Mouse (Mus musculus) layer of hippocampus, postnatal 36 days (tissue): ENCODE measurements around the gene Dvl2. TPM values are rescaled to one million over a fixed set of nuclear protein-coding genes. Genes with fewer than 3 reads are reported as not detected.
"Not testable (repeated sequence)": the region's sequence is repeated elsewhere in the genome, so short reads cannot be mapped to it uniquely, and the experiment has no call there.

Experiments used
- DNase-seq, 2 experiments: peaks; one replicate each; pipeline ENCODE4 v3.0.0; 2022
- total RNA-seq, 2 experiments: library from RNA; stranded (reverse); gene quantifications; 2 replicates each; pipeline ENCODE4 v1.2.3; 2021

The Dvl2 gene
- 10 to 100 TPM; 36.8 to 41.7 TPM for total RNA-seq

DNA sequence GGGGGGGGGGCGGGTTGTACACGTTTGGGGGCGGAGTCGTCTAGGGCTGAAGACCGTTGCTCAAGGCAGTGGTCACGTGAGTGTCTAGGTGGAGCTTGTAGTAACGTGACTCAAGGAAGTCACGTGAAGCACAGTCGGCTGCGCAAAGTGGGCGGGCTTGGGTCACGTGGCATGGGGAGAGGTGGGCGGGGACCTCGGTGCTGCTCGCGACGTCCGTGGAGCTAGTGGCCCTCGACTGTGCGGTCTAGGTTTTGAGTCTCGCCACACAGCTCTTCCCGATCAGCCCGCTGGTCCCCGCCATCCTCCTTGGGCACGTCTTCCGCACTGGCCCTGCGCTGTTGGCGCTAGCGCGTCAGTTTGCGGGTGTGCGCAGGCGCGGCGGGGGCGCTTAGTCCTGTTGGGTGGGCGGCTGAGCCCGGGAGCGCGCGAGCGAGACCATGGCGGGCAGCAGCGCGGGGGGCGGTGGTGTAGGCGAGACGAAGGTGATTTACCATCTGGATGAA lies at the start of gene Dvl2:
Gene Dvl2 (plus strand): TSS at position 200 of the 503 bp plus-strand sequence.
- peak; percentile 85 to 86 for DNase-seq

DNA sequence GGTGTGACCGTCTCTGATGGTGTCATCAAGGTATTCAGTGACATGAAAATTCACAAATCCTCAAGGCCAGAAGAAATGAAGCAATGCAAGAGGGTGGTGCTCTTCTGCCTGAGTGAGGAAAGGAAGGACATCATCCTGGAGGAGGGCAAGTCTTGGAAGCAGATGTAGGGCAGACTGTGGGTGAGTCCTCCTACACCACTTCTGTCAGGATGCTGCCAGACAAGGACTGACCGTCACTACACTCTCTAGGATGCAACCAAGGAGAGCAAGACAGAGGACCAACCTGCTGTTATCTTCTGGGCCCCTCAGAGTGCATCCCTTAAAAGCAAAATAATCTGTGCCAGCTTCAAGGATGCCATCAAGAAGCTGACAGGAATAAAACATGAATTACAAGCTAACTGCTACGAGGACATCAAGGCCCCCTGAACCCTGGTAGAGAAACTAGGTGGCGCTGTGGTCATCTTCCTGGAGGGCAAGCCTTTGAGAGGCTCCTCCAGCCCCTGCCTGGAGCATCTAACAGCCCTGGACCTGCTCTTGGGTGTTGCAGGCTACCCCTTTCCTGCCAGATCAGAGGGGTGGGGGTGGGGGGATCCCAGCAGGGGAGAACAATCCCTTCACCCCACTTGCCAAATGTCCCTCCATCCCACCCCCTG lies 49.5 kb upstream of the Dvl2 start:
- no peak for DNase-seq

- DNase-seq: no peak
Observed at GRCm38 (mm10) chr11:69952274-69952673, 48.1 kb upstream of the Dvl2 start.

- DNase-seq: no peak
Observed at GRCm38 (mm10) chr11:69953267-69953915, 47.0 kb upstream of the Dvl2 start.

DNA sequence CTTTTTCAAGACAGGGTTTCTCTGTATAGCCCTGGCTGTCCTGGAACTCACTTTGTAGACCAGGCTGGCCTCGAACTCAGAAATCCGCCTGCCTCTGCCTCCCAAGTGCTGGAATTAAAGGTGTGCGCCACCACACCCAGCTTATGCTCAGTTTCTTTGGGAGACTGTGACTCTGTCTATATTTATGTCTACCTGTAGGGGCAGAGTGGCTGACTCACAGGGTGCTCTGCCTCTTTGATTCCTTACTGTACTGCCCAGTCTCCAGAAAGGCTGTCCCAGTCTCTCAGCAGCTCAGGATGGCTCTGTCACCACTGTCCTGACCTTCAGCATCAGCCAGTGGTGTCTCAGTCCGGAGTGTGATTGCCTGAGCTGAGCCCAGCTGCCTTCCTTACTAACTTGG lies 44.8 kb upstream of the Dvl2 start:
- not testable (repeated sequence) for DNase-seq

DNA sequence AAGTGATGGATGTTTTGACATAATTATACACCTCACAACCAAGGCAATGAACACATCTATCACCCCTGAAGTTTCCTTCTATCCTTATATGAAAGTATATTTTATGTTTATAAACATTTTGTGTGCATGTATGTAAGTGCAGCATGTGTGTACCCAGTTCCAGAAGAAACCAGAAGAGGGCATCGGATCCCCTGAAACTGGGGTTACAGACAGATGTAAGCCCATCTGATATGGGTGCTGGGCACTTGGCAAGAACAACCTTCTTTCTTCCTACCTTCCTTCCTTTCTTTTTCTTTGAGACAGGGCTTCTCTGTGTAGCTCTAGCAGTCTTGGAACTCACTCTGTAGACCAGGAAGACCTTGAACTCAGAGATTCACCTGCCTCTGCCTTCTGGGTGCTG lies 44.2 kb upstream of the Dvl2 start:
- no peak for DNase-seq

DNA sequence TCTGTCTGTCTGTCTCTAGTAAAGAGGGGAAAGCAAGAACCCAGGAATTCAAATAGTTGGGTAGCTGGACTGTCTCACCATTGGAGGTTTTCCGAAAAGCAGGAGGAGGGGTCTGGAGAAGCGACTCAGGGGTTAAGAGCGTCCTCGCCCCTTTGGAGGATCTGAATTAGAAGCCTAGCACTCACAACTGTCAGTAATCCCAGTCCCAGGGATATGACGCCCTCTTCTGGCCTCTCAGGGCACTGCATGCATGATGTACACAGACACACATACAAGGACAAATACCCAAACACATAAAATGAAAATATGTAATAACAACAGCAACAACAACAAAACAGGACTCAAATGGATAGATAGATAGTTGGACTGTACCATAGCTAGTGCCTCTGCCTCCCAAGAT lies 39.8 kb upstream of the Dvl2 start:
- no peak for DNase-seq

DNA sequence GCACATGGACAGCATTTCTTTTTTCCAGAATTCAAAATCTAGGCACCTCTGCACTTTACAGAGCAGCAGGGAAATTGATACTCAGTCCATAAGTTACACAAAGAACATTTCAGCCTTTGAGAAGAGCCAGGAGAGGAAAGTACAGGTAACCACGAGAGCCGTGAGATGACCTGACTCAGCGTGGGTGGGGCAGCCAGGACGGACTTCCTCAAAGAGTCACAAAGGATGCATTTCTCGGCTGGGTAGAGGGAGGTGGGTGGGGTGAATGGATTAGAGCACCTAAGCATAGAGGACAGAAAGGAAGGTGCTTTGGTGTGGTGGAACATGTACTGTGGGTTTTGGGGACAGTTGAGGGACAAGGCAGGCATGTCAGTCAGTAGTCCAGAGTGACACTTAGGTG lies 38.6 kb upstream of the Dvl2 start:
- no peak for DNase-seq

GRCm38 (mm10) chr11:69964650-69965270 lies 35.6 kb upstream of the Dvl2 start, which contains the start of gene Cldn7:
Gene Cldn7 (plus strand): TSS chr11:69964779.
- no peak for DNase-seq

GRCm38 (mm10) chr11:69965271-69966005 lies 35.0 kb upstream of the Dvl2 start:
- no peak for DNase-seq

- no peak for DNase-seq
Observed at GRCm38 (mm10) chr11:69966006-69966859, 34.2 kb upstream of the Dvl2 start.

DNA sequence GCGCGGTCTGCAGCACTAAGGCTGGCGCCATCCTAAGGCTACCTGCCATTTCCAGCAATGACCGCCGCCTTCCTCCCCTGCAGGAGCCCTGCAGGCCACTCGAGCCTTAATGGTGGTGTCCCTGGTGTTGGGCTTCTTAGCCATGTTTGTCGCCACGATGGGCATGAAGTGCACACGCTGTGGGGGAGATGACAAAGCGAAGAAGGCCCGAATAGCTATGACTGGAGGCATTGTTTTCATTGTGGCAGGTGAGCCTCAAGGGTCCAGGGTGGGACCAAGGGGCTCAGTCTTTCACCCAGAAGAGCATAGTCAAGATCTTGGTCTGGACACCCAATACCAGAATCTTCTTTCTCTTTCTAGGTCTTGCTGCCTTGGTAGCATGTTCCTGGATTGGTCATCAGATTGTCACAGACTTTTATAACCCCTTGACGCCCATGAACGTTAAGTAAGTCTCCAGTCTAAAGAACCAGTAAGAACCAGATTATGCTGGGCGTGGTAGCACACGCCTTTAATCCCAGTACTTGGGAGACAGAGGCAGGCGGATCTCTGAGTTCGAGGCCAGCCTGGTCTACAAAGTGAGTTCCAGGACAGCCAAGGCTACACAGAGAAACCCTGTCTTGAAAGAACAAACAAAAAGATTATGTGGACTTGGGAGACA lies 33.4 kb upstream of the Dvl2 start:
- no peak for DNase-seq

GRCm38 (mm10) chr11:69968793-69969192 lies 31.6 kb upstream of the Dvl2 start:
- no peak for DNase-seq

DNA sequence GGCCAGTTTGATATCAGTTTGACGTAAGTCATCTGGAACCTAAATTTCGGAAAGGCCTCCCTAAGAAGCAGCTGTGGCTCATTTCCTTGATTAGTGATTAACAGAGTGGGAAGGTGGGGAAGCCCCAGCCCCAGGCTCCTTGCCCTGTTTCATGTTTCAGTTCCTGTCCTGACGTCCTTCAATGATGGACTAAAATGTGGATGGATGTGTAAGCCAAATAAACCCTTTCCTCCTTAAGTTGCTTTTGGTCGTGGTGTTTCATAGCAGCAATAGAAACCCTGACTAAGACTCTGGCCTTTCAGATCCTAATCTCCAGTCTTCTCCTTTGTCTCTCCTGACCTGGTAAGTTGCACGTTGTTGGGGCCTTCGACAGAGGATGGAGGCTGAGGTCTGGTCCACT lies 30.2 kb upstream of the Dvl2 start:
- no peak for DNase-seq

DNA sequence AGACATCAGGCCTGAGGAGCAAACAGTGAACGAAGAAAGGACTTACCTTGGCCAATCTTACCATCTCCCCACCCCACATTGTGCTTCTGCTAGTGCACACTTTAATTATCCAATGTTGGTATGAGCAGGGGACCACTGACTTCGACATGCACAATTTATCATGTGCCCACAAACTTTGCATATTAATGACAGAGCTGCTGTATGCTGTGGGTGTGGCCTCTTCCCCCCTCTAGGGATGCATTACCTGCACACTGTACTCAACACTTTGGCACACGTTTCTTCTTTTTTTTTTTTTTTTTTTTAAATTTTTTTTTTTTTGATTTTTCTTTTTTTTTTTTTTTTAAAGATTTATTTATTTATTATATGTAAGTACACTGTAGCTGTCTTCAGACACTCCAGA lies 29.6 kb upstream of the Dvl2 start:
- no peak for DNase-seq

DNA sequence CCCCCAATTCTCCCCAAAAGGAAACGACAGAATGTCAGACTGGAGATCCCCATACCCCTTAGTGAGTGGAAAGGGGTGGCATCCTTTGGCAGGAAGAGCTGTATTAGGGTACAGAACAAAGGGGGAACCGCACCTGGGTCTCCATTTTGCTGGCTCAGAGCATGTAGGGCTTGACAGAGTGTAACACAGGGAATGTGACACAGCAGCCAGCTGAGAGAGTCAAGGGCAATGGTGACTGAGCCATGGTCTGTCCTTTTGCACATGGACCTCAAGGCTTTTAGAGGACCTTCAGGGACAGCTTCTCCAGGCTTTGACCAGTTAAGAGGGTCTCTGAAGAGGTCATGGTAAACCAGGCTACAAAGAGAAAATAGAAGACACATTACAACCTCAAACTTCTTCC lies 25.5 kb upstream of the Dvl2 start:
- no peak for DNase-seq

- DNase-seq: no peak
Observed at GRCm38 (mm10) chr11:69976271-69976670, 24.1 kb upstream of the Dvl2 start.

DNA sequence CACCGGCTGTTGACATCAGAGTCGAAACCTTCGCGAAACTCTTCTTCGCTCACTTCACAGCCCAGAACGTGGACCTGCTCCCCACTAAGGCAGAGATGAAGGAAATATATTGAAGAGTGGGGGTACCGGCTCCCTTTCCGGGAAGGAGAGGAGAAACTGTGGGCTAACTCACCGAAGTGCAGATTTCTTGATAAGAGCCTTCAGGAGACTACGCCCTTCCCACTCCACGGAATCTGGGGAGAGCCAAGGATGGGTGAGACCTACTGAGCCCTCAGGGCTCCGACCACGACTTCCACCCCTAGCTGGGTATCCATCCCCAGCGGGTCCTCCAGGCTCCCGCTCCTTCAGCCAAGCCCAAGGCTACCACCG lies 20.6 kb upstream of the Dvl2 start:
- DNase-seq: no peak

- DNase-seq: peak; percentile 100
Observed at GRCm38 (mm10) chr11:69980196-69981140, 19.9 kb upstream of the Dvl2 start.

GRCm38 (mm10) chr11:69981141-69981762 lies 19.1 kb upstream of the Dvl2 start, which contains the start of gene Ctdnep1:
Gene Ctdnep1 (plus strand): TSS chr11:69981156.
- no peak for DNase-seq
